Mouse (Mus musculus) spleen, adult 2 months (tissue): ENCODE measurements around the gene Atf6b. TPM values are rescaled to one million over a fixed set of nuclear protein-coding genes. Genes with fewer than 3 reads are reported as not detected.

Source experiments
- DNase-seq, 2 experiments: peaks; one replicate each; pipeline versions ENCODE4 v3.0.0 to v3.0.0-alpha.2; 2012 to 2021; ENCODE audit warnings: low spot score in 2 of 2, low read depth in 1 of 2
- H3K27ac ChIP-seq: fragments of 200-500 bp; 2 replicates; pipeline ENCODE4 v1.5.1; 2012; ENCODE audit warnings: low read length, inconsistent platforms; ENCODE audit not compliant: insufficient read depth
- H3K27me3 ChIP-seq: fragments of 200-500 bp; 2 replicates; pipeline ENCODE4 v1.6.1; 2012; ENCODE audit warnings: mild to moderate bottlenecking, moderate library complexity, low read length, inconsistent platforms; ENCODE audit not compliant: control insufficient read depth, insufficient read depth
- H3K36me3 ChIP-seq: fragments of 200-500 bp; 2 replicates; pipeline ENCODE4 v1.6.1; 2012; ENCODE audit warnings: mild to moderate bottlenecking, low read length, inconsistent platforms; ENCODE audit not compliant: control insufficient read depth, insufficient read depth
- H3K4me1 ChIP-seq: fragments of 200-500 bp; 2 replicates; pipeline ENCODE4 v1.6.1; 2011; ENCODE audit warnings: inconsistent platforms; ENCODE audit not compliant: control insufficient read depth, insufficient read depth, insufficient read length
- H3K4me3 ChIP-seq: fragments of 200-500 bp; 2 replicates; pipeline ENCODE4 v1.5.1; 2011; ENCODE audit warnings: mild to moderate bottlenecking, inconsistent platforms; ENCODE audit not compliant: insufficient read depth, insufficient read length; ENCODE audit errors: extremely low read depth
- CTCF ChIP-seq: fragments of 200-500 bp; IDR thresholded peaks from 2 replicates; pipeline ENCODE4 v1.5.1; 2011; ENCODE audit warnings: mild to moderate bottlenecking, inconsistent platforms; ENCODE audit not compliant: insufficient read depth, insufficient read length, insufficient replicate concordance; ENCODE audit errors: extremely low read depth
- POLR2A ChIP-seq: fragments of 200-500 bp; IDR thresholded peaks from 2 replicates; pipeline ENCODE4 v1.6.1; 2011; ENCODE audit warnings: low read depth, low read length, inconsistent platforms
- WGBS: fragments of 180-500 bp; shearing (Covaris S2); methylation state at CpG from one replicate; pipeline ENCODE4 v1.1.7; 2018; 5-methylcytosine and 5-hydroxymethylcytosine counted together
- polyA plus RNA-seq: library from polyadenylated mRNA; depleted of rRNA; stranded (reverse); fragments of >200 nt; gene quantifications from 2 replicates; pipeline ENCODE4 v1.2.3, GENCODE M21; 2012

Atf6b gene
- polyA plus RNA-seq, 1 experiment: 76.4 TPM

DNA sequence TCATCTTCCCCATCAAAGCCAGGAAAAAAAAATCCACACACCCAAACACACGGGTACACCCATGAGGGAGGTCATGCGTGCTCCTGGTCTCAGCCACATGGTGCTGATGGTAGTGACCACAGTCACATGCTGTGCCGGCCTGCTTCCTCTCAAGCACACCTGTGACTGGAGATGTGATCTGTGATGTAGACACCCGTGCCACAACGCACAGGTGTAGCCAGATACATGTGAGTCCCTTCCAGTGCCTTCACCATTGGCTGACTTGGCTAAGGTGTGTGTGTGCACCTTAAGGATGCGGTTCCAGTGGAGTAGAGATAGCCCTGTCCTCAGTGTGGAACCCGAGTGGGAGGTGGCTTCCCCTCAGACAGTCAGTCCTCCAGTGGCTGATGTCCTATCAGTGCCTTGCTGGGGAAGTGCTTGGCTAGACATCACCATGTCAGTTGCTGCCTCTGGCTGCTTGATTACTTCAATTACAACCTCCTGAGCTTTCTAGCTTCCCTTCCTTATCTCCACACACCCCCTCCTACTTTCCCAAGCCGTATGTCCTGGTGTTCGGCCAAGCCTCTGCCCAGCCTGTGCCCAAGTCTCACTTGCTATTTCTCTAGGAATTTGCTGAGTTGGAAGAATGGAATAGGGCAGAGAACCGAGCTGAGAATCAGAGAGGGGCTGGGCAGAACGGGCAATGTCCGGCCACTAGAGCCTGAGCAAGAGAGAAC is 12.4 kb downstream of the Atf6b start:
- TF ChIP-seq CTCF (no peak), POLR2A (no peak)
- Histone ChIP-seq H3K4me3 (no peak overlapping the region), H3K27me3 (peaks cover 3% of the 10 kb centered on the region; the same call in 1 of the 2 replicates), H3K27ac (no peak overlapping the region), H3K4me1 (no peaks in the 10 kb centered on the region; the same call in 1 of the 2 replicates), H3K36me3 (peaks cover 5% of the 10 kb centered on the region)
- WGBS: 45% methylated on average over 12 of the region's 12 CpGs
- no peak for DNase-seq

DNA sequence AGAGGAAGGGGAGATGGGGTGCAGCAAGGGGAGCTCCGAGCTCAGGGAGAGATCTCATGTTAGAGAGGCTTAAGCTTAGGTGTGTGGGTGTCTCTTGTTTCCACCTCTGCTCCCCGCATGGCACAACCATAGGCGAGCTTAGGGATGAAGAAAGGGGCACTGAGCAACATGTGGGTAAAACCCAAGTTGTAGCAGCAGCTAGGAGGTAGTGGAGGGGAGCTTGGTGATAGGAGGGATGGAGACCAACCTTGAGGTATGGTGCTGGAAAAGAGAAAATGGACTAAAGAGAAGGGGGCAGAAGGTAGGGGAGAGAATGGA is 12.9 kb downstream of the Atf6b start:
- Histone ChIP-seq H3K4me1 (no peaks in the 10 kb centered on the region; the same call in 1 of the 2 replicates), H3K36me3 (peaks cover 2% of the 10 kb centered on the region), H3K27me3 (peaks cover 3% of the 10 kb centered on the region; the same call in 1 of the 2 replicates), H3K4me3 (no peak overlapping the region), H3K27ac (no peak overlapping the region)
- WGBS: 56% methylated on average over 3 of the region's 3 CpGs
- no peak for DNase-seq
- TF ChIP-seq POLR2A (no peak), CTCF (no peak)

DNA sequence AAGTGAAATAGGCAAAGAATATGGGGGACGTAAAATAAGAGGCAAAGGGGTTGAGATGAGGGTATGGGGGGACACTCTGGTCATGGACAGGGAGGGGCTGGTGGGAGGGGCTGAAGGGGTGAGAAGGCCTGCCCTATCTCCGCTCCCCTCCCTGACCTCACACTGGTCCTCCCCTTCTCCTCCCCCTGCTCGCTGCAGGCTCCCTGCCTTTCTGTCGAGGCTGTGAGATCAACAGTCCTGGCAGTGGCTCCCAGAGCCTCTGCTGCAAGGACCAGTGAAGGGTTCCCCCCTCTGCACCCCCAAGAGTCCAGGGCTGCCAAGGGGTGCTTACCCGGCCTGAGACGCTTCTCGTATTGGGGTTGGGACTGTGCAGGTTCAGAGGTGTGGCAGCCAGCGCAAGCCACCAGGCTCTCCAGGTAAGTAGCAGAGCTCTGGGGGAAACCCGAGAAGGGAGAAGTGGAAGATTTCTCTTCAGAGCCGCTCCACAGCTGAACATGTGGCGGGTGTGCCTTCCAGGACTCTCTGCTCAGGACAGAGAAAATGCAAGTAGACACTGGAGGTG is 13.4 kb downstream of the Atf6b start:
- peaks cover 3% of the 10 kb centered on the region; the same call in 1 of the 2 replicates for H3K27me3 ChIP-seq
- H3K4me1 ChIP-seq: no peaks in the 10 kb centered on the region; the same call in 1 of the 2 replicates
- peak overlapping the region; percentile 27; the same call in 1 of the 2 replicates for H3K27ac ChIP-seq
- DNase-seq: no peak
- H3K4me3 ChIP-seq: peak overlapping the region; percentile 15; the same call in 1 of the 2 replicates
- no peak for TF ChIP-seq CTCF
- no peak for TF ChIP-seq POLR2A
- H3K36me3 ChIP-seq: no peaks in the 10 kb centered on the region
- WGBS: 37% methylated on average over 10 of the region's 11 CpGs

- no peak for DNase-seq
- no peaks in the 10 kb centered on the region for H3K36me3 ChIP-seq
- H3K27me3 ChIP-seq: peaks cover 3% of the 10 kb centered on the region; the same call in 1 of the 2 replicates
- no peak for TF ChIP-seq POLR2A
- TF ChIP-seq CTCF: no peak
- peak overlapping the region; percentile 27; the same call in 1 of the 2 replicates for H3K27ac ChIP-seq
- WGBS: 9% methylated on average over 19 of the region's 19 CpGs
- peak overlapping the region; percentile 15; the same call in 1 of the 2 replicates for H3K4me3 ChIP-seq
- no peaks in the 10 kb centered on the region; the same call in 1 of the 2 replicates for H3K4me1 ChIP-seq
Observed at GRCm38 (mm10) chr17:34661121-34661591, 14.2 kb downstream of the Atf6b start.

- 85% methylated on average over 1 of the region's 1 CpGs for WGBS
- Histone ChIP-seq H3K36me3 (no peaks in the 10 kb centered on the region), H3K4me3 (no peak overlapping the region), H3K27ac (no peak overlapping the region), H3K4me1 (no peaks in the 10 kb centered on the region; the same call in 1 of the 2 replicates), H3K27me3 (peaks cover 3% of the 10 kb centered on the region; the same call in 1 of the 2 replicates)
- TF ChIP-seq CTCF (no peak), POLR2A (no peak)
- DNase-seq: no peak
Observed at GRCm38 (mm10) chr17:34662468-34662867, 15.5 kb downstream of the Atf6b start.

- peaks cover 4% of the 10 kb centered on the region; the same call in 1 of the 2 replicates for H3K27me3 ChIP-seq
- 84% methylated on average over 8 of the region's 8 CpGs for WGBS
- no peak for DNase-seq
- no peak overlapping the region for H3K4me3 ChIP-seq
- H3K36me3 ChIP-seq: no peaks in the 10 kb centered on the region
- no peaks in the 10 kb centered on the region; the same call in 1 of the 2 replicates for H3K4me1 ChIP-seq
- TF ChIP-seq POLR2A: no peak
- no peak for TF ChIP-seq CTCF
- no peak overlapping the region for H3K27ac ChIP-seq
Observed at GRCm38 (mm10) chr17:34662978-34663377, 16.0 kb downstream of the Atf6b start.
